Mouse (Mus musculus) testis, adult 2 months (tissue): Measurements from ENCODE around the gene Hs6st1. TPM values are rescaled to one million over a fixed set of nuclear protein-coding genes. Genes with fewer than 3 reads are reported as not detected.
A peak's percentile ranks its signal among the peaks of the same experiment; 100 is the strongest.

Experiments used
- H3K27ac ChIP-seq: fragments of 200-500 bp; 2 replicates; pipeline ENCODE4 v1.5.1; 2012; ENCODE audit warnings: low read depth, low read length; ENCODE audit not compliant: control insufficient read depth, insufficient read depth
- H3K27me3 ChIP-seq: fragments of 200-500 bp; 2 replicates; pipeline ENCODE4 v1.6.1; 2012; ENCODE audit warnings: mild to moderate bottlenecking, low read length, moderate library complexity; ENCODE audit not compliant: control insufficient read depth, insufficient read depth
- H3K36me3 ChIP-seq: fragments of 200-500 bp; 2 replicates; pipeline ENCODE4 v1.6.1; 2012; ENCODE audit warnings: mild to moderate bottlenecking, low read length; ENCODE audit not compliant: control insufficient read depth, insufficient read depth
- H3K4me1 ChIP-seq: fragments of 200-500 bp; 2 replicates; pipeline ENCODE4 v1.6.1; 2012; ENCODE audit warnings: low read length; ENCODE audit not compliant: control insufficient read depth, insufficient read depth
- H3K4me3 ChIP-seq: fragments of 200-500 bp; 2 replicates; pipeline ENCODE4 v1.5.1; 2012; ENCODE audit warnings: low read depth, mild to moderate bottlenecking, low read length, moderate library complexity, mixed read lengths; ENCODE audit not compliant: control insufficient read depth
- CTCF ChIP-seq: fragments of 200-500 bp; IDR thresholded peaks from 2 replicates; pipeline ENCODE4 v1.5.1; 2012; ENCODE audit warnings: low read depth, mild to moderate bottlenecking, inconsistent platforms, low read length, moderate library complexity; ENCODE audit not compliant: control insufficient read depth, insufficient read depth, insufficient replicate concordance
- POLR2A ChIP-seq: fragments of 200-500 bp; IDR thresholded peaks from 2 replicates; pipeline ENCODE4 v1.6.1; 2012; ENCODE audit warnings: low read depth, mild to moderate bottlenecking, inconsistent platforms, low read length, moderate library complexity; ENCODE audit not compliant: control insufficient read depth
- polyA plus RNA-seq: library from polyadenylated mRNA; depleted of rRNA; stranded (reverse); fragments of >200 nt; gene quantifications from 2 replicates; pipeline ENCODE4 v1.2.3, GENCODE M21; 2012

Gene Hs6st1
- polyA plus RNA-seq, 1 experiment: 4.9 TPM

DNA sequence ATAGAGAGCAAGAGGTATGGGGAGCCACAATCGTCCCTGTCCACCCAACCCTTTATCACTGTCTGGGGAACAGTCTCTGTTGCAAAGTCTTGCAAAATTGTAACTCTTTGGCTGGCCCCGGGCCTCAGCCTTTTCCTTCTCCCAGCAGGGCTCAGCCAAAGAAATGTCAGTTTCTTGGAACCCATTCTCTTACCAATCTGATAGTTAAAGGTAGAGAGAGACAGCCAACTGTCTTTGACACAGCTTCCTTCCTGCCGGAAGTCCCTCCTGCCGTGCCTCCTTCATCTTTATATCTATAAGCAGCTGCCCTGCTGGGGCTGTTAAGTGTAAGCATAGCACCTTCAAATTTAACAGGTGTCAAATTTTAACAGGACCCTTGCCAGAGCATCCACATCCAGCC, 63.0 kb downstream of the Hs6st1 start:
- H3K4me3 ChIP-seq: no peak overlapping the region
- TF ChIP-seq POLR2A (no peak), CTCF (no peak)
- no peaks in the 10 kb centered on the region; the same call in 1 of the 2 replicates for H3K4me1 ChIP-seq
- no peaks in the 10 kb centered on the region for H3K27me3 ChIP-seq
- H3K27ac ChIP-seq: no peak overlapping the region
- no peaks in the 10 kb centered on the region for H3K36me3 ChIP-seq

DNA sequence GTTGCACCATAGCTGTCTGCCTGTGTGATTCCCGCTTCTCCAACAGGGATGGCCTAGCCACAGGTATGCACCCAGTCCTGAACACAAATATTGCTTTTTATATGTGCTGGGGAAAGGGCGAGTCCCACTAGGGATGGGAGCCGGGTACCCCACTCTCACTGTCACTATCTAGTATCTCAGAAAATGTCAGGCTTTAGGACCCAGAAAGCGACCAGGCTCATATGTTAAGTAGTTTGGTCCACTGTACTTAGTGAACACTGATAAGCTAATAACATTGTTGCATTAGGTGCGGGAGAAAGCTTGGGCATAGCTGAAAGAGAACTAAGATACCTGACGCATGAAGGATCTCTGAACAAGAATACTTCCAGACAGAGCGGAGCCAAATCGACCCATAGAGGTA, 63.6 kb downstream of the Hs6st1 start:
- no peaks in the 10 kb centered on the region; the same call in 1 of the 2 replicates for H3K4me1 ChIP-seq
- H3K4me3 ChIP-seq: no peak overlapping the region
- H3K27ac ChIP-seq: no peak overlapping the region
- TF ChIP-seq POLR2A (no peak), CTCF (no peak)
- H3K36me3 ChIP-seq: no peaks in the 10 kb centered on the region
- H3K27me3 ChIP-seq: no peaks in the 10 kb centered on the region

DNA sequence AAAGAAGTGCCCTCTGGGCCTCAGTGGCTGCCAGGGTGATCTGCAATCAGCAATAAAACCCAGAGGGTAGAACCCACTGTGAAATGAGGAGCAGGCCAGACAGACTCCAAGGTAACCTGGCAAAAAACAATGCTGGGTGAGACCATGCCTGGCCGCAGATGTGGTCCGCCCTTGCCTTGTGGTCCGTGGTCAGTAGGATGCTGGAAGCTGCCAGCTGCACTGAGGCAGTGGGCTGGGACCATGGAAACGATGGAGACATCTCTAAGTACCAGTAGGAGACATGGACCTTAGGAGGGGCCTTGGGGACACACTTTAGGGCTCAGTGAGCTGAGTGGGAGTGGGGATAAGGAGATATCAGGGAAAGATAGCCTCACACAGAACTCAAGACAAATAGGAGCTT, 64.0 kb downstream of the Hs6st1 start:
- Histone ChIP-seq H3K27me3 (no peaks in the 10 kb centered on the region), H3K4me1 (no peaks in the 10 kb centered on the region; the same call in 1 of the 2 replicates), H3K36me3 (no peaks in the 10 kb centered on the region), H3K4me3 (no peak overlapping the region), H3K27ac (no peak overlapping the region)
- TF ChIP-seq CTCF (no peak), POLR2A (no peak)

DNA sequence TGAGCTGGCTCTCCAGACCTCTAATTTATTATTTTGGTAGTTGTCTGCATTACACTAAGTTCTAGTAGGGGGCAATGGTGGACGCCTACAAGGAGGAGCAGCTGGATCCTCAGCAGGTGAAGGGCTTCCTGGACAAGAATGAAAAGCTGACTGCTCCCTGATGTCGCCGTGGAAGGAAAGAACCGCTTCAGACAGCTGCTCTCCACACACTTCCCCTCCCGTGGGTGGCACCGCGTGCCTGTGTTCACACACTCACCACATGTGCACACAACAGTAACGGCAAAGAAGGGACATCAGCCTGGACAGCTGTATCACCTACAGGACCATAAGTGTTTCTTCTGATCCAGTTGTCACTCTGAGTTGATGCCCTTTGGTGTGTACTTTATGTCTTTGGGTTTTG, 64.8 kb downstream of the Hs6st1 start:
- H3K27ac ChIP-seq: no peak overlapping the region

DNA sequence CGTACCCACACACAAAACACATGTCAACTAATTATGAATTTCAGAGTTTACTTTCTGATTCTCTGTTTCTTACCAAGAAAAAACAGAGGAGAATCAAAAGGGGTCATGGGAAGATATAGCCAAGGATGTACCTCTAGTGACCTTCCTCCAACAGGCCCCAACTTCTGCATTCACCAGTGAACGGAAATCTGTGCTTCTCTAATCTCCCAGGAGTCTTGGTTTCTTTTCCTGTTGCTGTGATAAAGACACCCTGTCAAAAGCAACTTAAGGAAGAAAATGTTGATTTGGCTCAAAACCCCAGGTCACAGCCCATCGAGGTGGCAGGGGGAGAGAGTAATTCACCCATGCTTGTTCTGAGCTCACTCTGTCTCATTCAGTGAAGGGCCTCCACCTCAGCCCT, 65.4 kb downstream of the Hs6st1 start:
- H3K36me3 ChIP-seq: no peaks in the 10 kb centered on the region
- H3K27me3 ChIP-seq: no peaks in the 10 kb centered on the region
- H3K27ac ChIP-seq: no peak overlapping the region
- no peaks in the 10 kb centered on the region; the same call in 1 of the 2 replicates for H3K4me1 ChIP-seq
- TF ChIP-seq POLR2A (no peak), CTCF (no peak)
- H3K4me3 ChIP-seq: no peak overlapping the region

More for the DNA sequence above, 64.8 kb downstream of the Hs6st1 start:
- H3K27me3 ChIP-seq: no peaks in the 10 kb centered on the region
- no peaks in the 10 kb centered on the region; the same call in 1 of the 2 replicates for H3K4me1 ChIP-seq
- TF ChIP-seq CTCF: no peak
- TF ChIP-seq POLR2A: no peak
- no peaks in the 10 kb centered on the region for H3K36me3 ChIP-seq
- no peak overlapping the region for H3K4me3 ChIP-seq

DNA sequence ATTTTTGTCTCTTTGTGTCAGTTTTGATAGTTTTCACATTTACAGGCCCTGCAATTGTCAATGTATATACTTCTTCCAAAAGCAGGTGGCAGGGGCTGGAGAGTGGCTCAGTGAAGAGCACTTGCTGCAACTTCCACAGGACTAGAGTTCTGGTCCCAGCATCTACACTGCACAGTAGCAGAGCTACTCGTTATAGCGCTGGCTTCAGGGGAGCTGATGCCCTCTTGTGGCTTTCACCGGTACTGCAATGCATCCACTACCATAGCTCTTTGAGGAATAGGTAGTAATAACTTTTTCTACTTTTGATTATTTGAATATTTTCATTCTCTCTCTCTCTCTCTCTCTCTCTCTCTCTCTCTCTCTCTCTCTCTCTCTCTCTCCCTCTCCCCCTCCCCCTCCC, 66.4 kb downstream of the Hs6st1 start:
- H3K4me1 ChIP-seq: no peaks in the 10 kb centered on the region
- H3K4me3 ChIP-seq: no peak overlapping the region
- H3K27me3 ChIP-seq: no peaks in the 10 kb centered on the region
- H3K27ac ChIP-seq: no peak overlapping the region
- H3K36me3 ChIP-seq: no peaks in the 10 kb centered on the region
- peak; percentile 92; the same call in 1 of the 2 replicates for TF ChIP-seq CTCF
- TF ChIP-seq POLR2A: no peak

DNA sequence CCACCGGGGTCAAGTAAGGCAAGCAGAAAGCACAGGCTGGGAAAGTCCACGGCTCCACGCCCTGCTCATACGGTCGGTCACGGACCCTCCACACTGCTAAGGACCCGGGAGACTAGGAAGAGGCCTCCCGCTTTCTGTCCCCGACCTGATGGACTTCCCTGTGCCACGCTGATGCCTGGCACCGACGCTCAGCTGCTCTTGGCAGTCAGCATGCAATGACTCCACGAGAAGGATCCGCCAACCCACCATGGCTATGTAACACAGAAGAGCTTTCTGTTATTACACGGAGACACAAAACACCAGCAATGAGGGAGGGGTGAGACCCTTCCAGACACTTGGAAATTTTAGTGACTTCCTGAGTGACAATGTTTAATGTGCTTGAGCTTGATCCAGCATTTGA, 72.1 kb downstream of the Hs6st1 start:
- Histone ChIP-seq H3K4me1 (no peaks in the 10 kb centered on the region), H3K4me3 (no peak overlapping the region), H3K27ac (no peak overlapping the region), H3K36me3 (peaks cover 2% of the 10 kb centered on the region), H3K27me3 (no peaks in the 10 kb centered on the region)
- TF ChIP-seq CTCF (no peak), POLR2A (no peak)

DNA sequence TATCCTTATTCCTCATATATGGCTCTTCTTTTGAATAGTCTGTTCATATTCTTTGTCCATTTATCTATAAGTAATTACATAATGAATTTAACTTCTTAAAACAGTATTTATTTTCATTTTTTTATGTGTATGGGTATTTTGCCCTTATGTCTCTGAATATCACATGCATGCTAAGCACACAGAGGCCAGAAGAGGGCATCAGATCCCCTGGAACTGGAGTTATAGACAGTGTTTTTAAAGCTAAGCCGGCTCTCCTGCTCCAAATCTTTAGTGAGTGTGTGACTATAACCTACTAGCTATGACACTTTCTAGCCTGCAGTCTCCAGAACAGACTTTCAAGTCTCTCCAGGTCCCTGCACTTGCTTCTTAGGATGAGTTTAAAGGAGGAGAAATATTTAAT, 76.8 kb downstream of the Hs6st1 start:
- no peaks in the 10 kb centered on the region for H3K27me3 ChIP-seq
- H3K27ac ChIP-seq: no peak overlapping the region
- no peaks in the 10 kb centered on the region for H3K4me1 ChIP-seq
- peaks cover 6% of the 10 kb centered on the region for H3K36me3 ChIP-seq
- TF ChIP-seq POLR2A: no peak
- TF ChIP-seq CTCF: no peak
- no peak overlapping the region for H3K4me3 ChIP-seq
